Mouse (Mus musculus) E14TG2a.4 (cell line): ENCODE measurements at regions not wholly inside any gene's neighbourhood (a gene's known extent, or its start where the extent isn't known, plus 50 kb on each side); places are given as distances from the start of the nearest gene placed in this dataset.

Source experiments
- H3K27me3 ChIP-seq: 2 replicates; pipeline ENCODE4 v1.6.1; 2014; ENCODE audit warnings: low read length, control low read depth; ENCODE audit not compliant: insufficient read depth
- H3K36me3 ChIP-seq: 2 replicates; pipeline ENCODE4 v1.6.1; 2014; ENCODE audit warnings: low read length, control low read depth; ENCODE audit not compliant: insufficient read depth
- H3K4me1 ChIP-seq: replicated peaks from 2 replicates; pipeline ENCODE4 v1.6.1; 2014; ENCODE audit warnings: low read depth, low read length, control low read depth
- H3K4me3 ChIP-seq: replicated peaks from 2 replicates; pipeline ENCODE4 v1.5.1; 2014; ENCODE audit warnings: mild to moderate bottlenecking, low read length
- H3K9me3 ChIP-seq: 2 replicates; pipeline ENCODE4 v1.6.1; 2014; ENCODE audit warnings: low read length, control low read depth
- CTCF ChIP-seq: conservative IDR thresholded peaks from 2 replicates; pipeline ENCODE4 v1.5.1; 2014; ENCODE audit warnings: low read length
- NANOG ChIP-seq: IDR thresholded peaks from 2 replicates; pipeline ENCODE4 v1.6.1; 2014; ENCODE audit warnings: borderline replicate concordance, low read length, mixed read lengths
- POU5F1 ChIP-seq: IDR thresholded peaks from 2 replicates; pipeline ENCODE4 v1.6.1; 2014; ENCODE audit warnings: low read length, borderline replicate concordance

GRCm38 (mm10) chr12:107104570-107104969, 383.9 kb upstream of the 3110018I06Rik start:
- TF ChIP-seq POU5F1 (no peak), CTCF (no peak), NANOG (no peak)
- H3K4me1 ChIP-seq, result no peaks in the 10 kb centered on the region
- no peaks in the 10 kb centered on the region for H3K27me3 ChIP-seq
- no peaks in the 10 kb centered on the region for H3K36me3 ChIP-seq
- H3K4me3 ChIP-seq, result no peak overlapping the region
- H3K9me3 ChIP-seq, result no peaks in the 10 kb centered on the region

DNA sequence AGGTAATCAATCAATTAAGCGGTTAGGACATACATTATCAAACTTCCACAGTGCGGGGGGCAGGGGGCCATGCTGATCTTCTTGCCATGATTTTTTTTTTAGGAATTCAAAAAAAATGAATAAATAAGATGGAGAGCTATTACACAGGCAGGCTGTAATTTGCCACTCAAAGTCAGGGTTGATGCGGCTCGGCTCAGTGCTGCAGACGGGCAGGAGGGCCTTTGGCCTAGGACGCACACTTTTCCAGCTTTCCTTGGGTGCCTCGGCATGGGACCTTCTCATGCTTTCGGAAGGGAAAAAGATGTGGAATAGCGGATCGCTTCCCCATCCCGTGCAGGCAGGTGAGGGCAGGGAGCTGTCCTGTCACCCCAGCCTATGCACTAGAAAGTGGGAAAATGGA, 383.4 kb upstream of the 3110018I06Rik start:
- no peaks in the 10 kb centered on the region for H3K4me1 ChIP-seq
- no peak overlapping the region for H3K4me3 ChIP-seq
- H3K9me3 ChIP-seq, result no peaks in the 10 kb centered on the region
- H3K36me3 ChIP-seq, result no peaks in the 10 kb centered on the region
- no peaks in the 10 kb centered on the region for H3K27me3 ChIP-seq
- TF ChIP-seq NANOG (no peak), CTCF (no peak), POU5F1 (no peak)

GRCm38 (mm10) chr12:107111908-107112770, 376.3 kb upstream of the 3110018I06Rik start:
- Histone ChIP-seq H3K4me1 (no peaks in the 10 kb centered on the region), H3K36me3 (no peaks in the 10 kb centered on the region), H3K27me3 (no peaks in the 10 kb centered on the region), H3K4me3 (no peak overlapping the region), H3K9me3 (peaks cover 14% of the 10 kb centered on the region)
- TF ChIP-seq CTCF (no peak), POU5F1 (no peak), NANOG (no peak)

- no peak for TF ChIP-seq POU5F1
- no peak for TF ChIP-seq CTCF
- TF ChIP-seq NANOG, result no peak
- H3K27me3 ChIP-seq, result 0 out of 2 replicates have a peak, but pooled peaks cover 9% of the 10 kb centered on the region
- H3K36me3 ChIP-seq, result no peaks in the 10 kb centered on the region
- no peaks in the 10 kb centered on the region for H3K4me1 ChIP-seq
- H3K4me3 ChIP-seq, result no peak overlapping the region
- H3K9me3 ChIP-seq, result peaks cover 14% of the 10 kb centered on the region
Measured at GRCm38 (mm10) chr12:107118364-107118763, 370.1 kb upstream of the 3110018I06Rik start.

GRCm38 (mm10) chr12:107119076-107119475, 369.4 kb upstream of the 3110018I06Rik start:
- TF ChIP-seq NANOG, result no peak
- TF ChIP-seq POU5F1, result no peak
- no peak for TF ChIP-seq CTCF
- peaks cover 7% of the 10 kb centered on the region for H3K9me3 ChIP-seq
- no peaks in the 10 kb centered on the region for H3K4me1 ChIP-seq
- H3K27me3 ChIP-seq, result 0 out of 2 replicates have a peak, but pooled peaks cover 9% of the 10 kb centered on the region
- H3K36me3 ChIP-seq, result no peaks in the 10 kb centered on the region
- H3K4me3 ChIP-seq, result no peak overlapping the region

DNA sequence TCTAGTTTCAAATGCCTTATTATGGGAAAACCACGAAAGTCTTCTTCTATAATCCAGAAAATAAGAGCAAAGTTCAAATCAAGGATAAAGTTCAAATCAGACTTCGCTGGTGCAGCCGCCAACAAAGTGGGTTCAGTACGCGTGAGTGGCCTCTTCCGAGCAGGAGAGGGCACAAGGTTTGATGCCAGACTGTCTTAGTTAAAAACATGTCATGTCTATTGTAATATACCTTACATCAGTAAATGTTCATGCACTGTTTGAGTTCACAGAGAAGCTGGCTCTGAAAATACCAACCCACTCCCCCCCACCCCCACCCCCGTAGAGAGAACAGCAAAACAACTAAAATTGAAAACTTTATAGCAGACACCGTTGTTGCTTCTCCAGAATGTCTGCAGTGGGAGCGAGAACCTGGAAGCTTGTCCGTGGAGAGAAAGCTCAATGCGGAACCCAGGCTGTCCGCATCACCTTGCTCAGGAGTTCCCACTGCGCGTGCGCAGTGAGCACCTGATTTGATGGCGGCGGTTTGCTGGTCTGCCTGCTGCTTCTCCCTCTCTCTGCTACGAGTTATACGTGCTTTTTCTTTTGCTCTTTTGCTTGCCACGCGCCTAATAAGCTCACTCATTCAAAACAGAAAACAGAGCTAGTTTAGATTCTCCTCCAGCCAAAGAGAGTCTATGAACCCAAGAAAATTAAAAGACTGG, 367.8 kb upstream of the 3110018I06Rik start:
- 0 out of 2 replicates have a peak, but pooled peaks cover 9% of the 10 kb centered on the region for H3K27me3 ChIP-seq
- H3K4me1 ChIP-seq, result no peaks in the 10 kb centered on the region
- no peak overlapping the region for H3K4me3 ChIP-seq
- H3K9me3 ChIP-seq, result no peaks in the 10 kb centered on the region
- no peaks in the 10 kb centered on the region for H3K36me3 ChIP-seq
- TF ChIP-seq CTCF (no peak), POU5F1 (no peak), NANOG (no peak)

- no peaks in the 10 kb centered on the region for H3K36me3 ChIP-seq
- H3K27me3 ChIP-seq, result peaks cover 9% of the 10 kb centered on the region; the same call in 1 of the 2 replicates
- H3K9me3 ChIP-seq, result no peaks in the 10 kb centered on the region
- no peak overlapping the region for H3K4me3 ChIP-seq
- no peaks in the 10 kb centered on the region for H3K4me1 ChIP-seq
- TF ChIP-seq CTCF (no peak), POU5F1 (no peak), NANOG (no peak)
Measured at GRCm38 (mm10) chr12:107121990-107122389, 366.4 kb upstream of the 3110018I06Rik start.

DNA sequence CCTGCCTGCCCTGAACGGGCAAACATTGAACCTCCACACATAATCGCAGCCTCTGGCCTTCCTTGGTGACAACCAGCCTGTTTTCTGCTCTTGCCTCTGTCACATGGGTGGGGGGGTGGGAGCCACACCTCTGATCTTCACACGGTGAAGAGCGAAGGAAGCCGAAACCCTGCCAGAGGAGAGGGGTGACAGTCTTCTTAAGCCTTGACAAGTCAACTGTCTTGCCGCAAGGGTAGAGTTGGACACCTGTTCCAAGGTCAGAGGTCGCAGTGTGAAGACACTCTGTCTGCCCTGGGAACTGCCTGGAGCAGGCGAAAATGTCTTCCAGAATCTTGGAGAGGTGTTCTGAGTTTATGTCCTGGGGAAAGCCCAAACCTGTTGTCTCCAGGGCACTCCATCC, 364.8 kb upstream of the 3110018I06Rik start:
- no peaks in the 10 kb centered on the region for H3K9me3 ChIP-seq
- no peaks in the 10 kb centered on the region for H3K4me1 ChIP-seq
- H3K4me3 ChIP-seq, result no peak overlapping the region
- no peaks in the 10 kb centered on the region for H3K36me3 ChIP-seq
- no peak for TF ChIP-seq CTCF
- no peak for TF ChIP-seq POU5F1
- no peak for TF ChIP-seq NANOG
- H3K27me3 ChIP-seq, result peaks cover 7% of the 10 kb centered on the region; the same call in 1 of the 2 replicates
